Mouse (Mus musculus): ENCODE measurements around the gene Olfr235.
"Not testable (repeated sequence)": the region's sequence is repeated elsewhere in the genome, so short reads cannot be mapped to it uniquely, and the experiment has no call there.

Olfr235 gene

GRCm38 (mm10) chr19:12260732-12261131 is at the start of gene Olfr235:
Gene Olfr235 (plus strand): TSS chr19:12261032.
- no peak for DNase-seq (ENCODE audit: low spot score in 2 of 2)

GRCm38 (mm10) chr19:12232496-12232895 is 28.3 kb upstream of the Olfr235 start, which contains the start of gene Olfr1432:
Gene Olfr1432 (minus strand): TSS chr19:12232596.
- not testable (repeated sequence) for DNase-seq (ENCODE audit: low spot score in 2 of 2)

DNA sequence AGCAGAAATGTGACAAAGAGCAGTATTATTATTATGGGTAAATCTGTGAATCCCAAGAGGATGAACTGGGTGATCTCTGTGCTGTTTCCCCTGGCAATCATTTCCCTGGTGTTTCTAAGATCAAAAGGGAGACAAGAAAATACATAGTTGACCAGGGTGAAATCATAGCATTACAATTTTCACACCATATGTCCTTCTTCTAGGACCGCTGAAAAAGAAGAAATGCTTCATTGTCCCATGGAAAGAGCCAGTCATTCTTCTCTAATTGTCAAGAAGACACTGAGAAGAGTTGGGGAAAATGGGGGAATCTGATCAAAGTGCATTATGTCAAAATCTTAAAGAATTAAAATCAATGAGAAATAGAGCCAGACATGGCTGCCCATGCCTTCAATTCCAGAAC is 19.3 kb upstream of the Olfr235 start, which contains the start of gene Olfr262:
Olfr262 (minus strand) TSS at position 101 of the 400 bp plus-strand sequence.
- no peak for DNase-seq (ENCODE audit: low spot score in 2 of 2)

DNA sequence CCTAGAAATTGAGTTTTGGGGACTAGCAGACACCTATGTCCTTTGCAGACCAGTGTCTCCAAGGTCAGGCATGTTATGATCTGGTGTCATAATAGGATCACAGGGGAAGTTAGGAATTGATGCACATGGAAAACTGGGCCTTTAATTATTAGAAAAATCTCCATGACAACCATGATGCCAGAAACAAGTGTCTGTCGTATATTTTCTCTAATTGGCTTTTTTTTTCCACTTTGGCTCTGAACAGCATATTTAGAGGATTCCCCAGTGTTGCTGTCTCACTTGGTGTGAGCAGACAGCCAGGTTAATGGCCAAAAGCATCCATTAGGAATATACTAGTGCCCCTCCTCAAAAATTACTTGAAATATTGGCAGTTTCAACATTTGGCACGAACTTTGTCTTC is 18.7 kb downstream of the Olfr235 start, which contains the start of gene Olfr1434:
Olfr1434 (plus strand) TSS at position 301 of the 400 bp plus-strand sequence.
- DNase-seq (ENCODE audit: low spot score in 2 of 2): no peak

DNA sequence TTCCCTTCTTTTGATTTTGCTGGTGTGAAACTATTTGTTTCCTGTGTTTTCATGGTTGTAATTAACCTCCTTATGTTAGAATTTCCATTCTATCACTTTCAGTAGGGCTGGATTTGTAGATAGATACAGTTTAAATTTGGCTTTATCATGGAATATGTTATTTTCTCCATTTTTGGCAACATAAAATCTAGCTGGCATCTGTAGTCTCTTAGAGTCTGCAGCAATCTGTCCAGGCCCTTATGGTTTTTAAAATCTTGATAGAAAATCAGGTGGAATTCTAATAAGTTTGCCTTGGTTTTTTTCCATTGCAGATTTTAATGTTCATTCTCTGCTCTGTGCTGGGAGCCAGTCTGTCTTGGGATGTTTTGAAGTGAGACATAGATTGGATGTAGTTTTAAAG is 32.1 kb downstream of the Olfr235 start:
- DNase-seq (ENCODE audit: low spot score in 2 of 2): peak; percentile 3 to 5

DNA sequence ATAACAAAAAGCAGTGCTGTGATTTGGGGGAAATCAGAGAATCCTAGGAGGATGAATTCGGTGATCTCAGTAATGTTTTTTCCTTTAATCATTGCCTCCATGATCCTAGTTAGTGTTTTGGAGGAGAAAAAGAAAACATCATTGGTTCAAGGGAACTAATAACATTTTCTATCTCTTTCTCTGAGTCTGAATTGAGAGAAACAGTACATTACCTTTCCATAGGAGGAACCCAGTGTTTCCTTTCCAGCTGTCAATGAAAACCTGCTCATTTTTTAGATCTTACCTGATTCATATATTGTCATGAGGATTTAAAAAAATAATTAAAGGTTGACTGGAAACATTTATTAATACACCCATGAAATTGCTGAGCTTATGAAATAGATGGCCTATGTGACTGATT is 38.2 kb downstream of the Olfr235 start, which contains the start of gene Olfr1436:
Olfr1436 (minus strand) TSS at position 101 of the 400 bp plus-strand sequence.
- DNase-seq (ENCODE audit: low spot score in 2 of 2): not testable (repeated sequence)
